Mouse (Mus musculus): Measurements from ENCODE around the gene Ccl12.

Gene Ccl12

DNA sequence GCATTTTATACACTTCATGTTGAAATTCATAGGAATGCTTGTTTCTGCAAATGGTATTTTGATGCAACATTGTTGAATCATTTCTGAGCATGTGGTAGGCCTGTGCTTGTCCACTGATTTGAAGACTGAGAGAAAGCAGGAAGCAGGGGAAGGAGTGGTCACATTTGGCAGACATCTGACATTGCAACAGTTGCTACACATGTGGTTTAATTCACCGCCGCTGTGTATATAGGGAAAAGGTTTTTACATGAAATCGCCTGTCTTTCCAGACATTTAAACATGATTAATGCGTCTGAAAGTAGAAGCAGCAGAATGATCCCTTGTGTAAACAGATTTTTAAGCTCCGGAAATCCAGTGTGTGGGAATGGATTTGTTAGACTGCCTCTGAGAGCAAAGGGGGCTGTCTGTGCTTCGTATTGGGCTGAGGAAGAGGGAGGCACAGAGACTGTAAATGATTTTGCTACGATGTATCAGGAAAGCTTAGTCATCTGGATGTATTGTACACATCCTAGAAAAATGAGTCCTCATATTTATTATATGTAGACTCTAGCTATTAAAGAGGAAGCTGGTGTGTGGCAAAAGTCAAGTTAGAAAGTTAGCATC is 37.9 kb downstream of the Ccl12 start:
- DNase-seq (ENCODE audit: low read depth, low spot score), result peak; percentile 44

Data from forelimb bud, embryonic 11.5 days (tissue).